Mouse (Mus musculus) effector memory CD4-positive, alpha-beta T cell, adult 7 months (primary cell): ENCODE measurements around the gene Hmox2. TPM values are rescaled to one million over a fixed set of nuclear protein-coding genes. Genes with fewer than 3 reads are reported as not detected.

Experiments
- polyA plus RNA-seq: library from polyadenylated mRNA; unstranded; fragments of 100-300 nt; shearing (Covaris generic); gene quantifications from one replicate; pipeline ENCODE4 v1.2.1, GENCODE M21; 2017

The Hmox2 gene
- 57.2 TPM for polyA plus RNA-seq

GRCm38 (mm10) chr16:4725780-4726527, at the start of gene Hmox2:
Gene Hmox2, plus strand, starts transcription at chr16:4726361.

GRCm38 (mm10) chr16:4679121-4680018, 46.8 kb upstream of the Hmox2 start, which contains the start of gene Coro7:
Gene Coro7, minus strand, starts transcription at chr16:4679777.

GRCm38 (mm10) chr16:4718753-4719518, 7.2 kb upstream of the Hmox2 start, which contains the start of gene Nmral1:
Gene Nmral1, minus strand, starts transcription at chr16:4719356.

GRCm38 (mm10) chr16:4789810-4790559, 63.8 kb downstream of the Hmox2 start, which contains the start of gene Cdip1:
Gene Cdip1, minus strand, starts transcription at chr16:4790292.

Other genes starting within 250 kb of the Hmox2 start
- not detected for gene Srl, start 184.5 kb upstream of the Hmox2 start, polyA plus RNA-seq
- 0.95 TPM for gene Tfap4, start 166.5 kb upstream of the Hmox2 start, polyA plus RNA-seq
- gene Glis2, start 131.6 kb upstream of the Hmox2 start, polyA plus RNA-seq = 1.0 TPM
- gene Pam16, start 101.4 kb upstream of the Hmox2 start, polyA plus RNA-seq = 7.0 TPM
- gene Vasn, start 86.4 kb upstream of the Hmox2 start, polyA plus RNA-seq = 0.87 TPM
- 38.2 TPM for gene Dnaja3, start 86.4 kb upstream of the Hmox2 start, polyA plus RNA-seq
- gene Coro7, start 46.6 kb upstream of the Hmox2 start, polyA plus RNA-seq = 125 TPM
- gene Nmral1, start 7.0 kb upstream of the Hmox2 start, polyA plus RNA-seq = 2.2 TPM
- gene Cdip1, start 63.9 kb downstream of the Hmox2 start, polyA plus RNA-seq = 47.7 TPM
- gene 4930562C15Rik, start 109.1 kb downstream of the Hmox2 start, polyA plus RNA-seq = 0.29 TPM
- 78.3 TPM for gene Ubald1, start 154.0 kb downstream of the Hmox2 start, polyA plus RNA-seq
- gene Mgrn1, start 159.9 kb downstream of the Hmox2 start, polyA plus RNA-seq = 49.6 TPM
- 71.1 TPM for gene Nudt16l1, start 212.4 kb downstream of the Hmox2 start, polyA plus RNA-seq
- gene Anks3, start 237.8 kb downstream of the Hmox2 start, polyA plus RNA-seq = 54.5 TPM